Mouse (Mus musculus) sigmoid colon, adult 10 weeks (tissue): ENCODE measurements around the gene Mcm3. TPM values are rescaled to one million over a fixed set of nuclear protein-coding genes. Genes with fewer than 3 reads are reported as not detected.

ENCODE experiments used
- polyA plus RNA-seq: library from polyadenylated mRNA; stranded (reverse); fragments of 350-450 nt; fragmentation: Illumina TruSeq; extraction: RNeasy Lipid Tissue Mini Kit (QIAGEN cat#74804); gene quantifications from one replicate; pipeline ENCODE4 v1.2.3, GENCODE M21; 2014; ENCODE audit warnings: low read depth, low replicate concordance

Gene Mcm3
- 2.7 TPM for polyA plus RNA-seq

DNA sequence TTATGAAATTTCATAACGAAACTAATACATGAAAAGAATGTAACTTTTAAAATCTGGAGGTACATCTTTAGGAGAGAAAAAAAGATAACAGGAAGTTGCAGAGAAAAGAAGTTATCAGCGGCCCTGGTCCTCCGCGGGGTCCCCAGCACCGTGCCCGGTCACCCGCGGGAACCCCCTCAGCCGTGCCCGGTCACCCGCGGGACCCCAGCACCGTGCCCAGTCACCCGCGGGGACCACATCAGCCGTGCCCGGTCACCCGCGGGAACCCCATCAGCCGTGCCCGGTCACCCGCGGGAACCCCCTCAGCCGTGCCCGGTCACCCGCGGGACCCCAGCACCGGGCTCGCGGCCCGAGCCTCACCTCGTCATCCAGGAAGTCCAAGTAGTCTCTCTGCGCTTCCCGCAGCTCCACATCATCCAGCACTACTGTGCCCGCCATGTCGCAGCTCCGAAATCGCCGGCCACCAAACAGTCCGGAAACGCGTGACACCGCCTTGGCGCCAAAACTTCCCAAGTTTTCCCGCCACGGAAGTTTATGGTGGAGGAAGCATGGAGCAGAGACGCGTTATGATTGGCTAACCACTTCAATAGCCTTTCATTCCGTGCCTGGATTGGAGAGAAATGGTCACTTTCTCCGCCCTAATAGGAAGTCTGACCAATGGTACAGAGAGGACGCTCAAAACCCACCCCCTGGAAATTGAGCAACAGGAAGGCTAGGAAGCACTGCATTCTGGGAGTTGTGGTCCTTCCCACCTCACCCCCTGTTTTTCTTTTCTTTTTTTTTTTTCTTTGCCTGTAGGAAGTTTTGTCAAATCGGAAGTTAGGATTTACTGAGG is at the start of gene Mcm3:
Gene Mcm3, minus strand, starts transcription at position 542 of the 835 bp plus-strand sequence.

DNA sequence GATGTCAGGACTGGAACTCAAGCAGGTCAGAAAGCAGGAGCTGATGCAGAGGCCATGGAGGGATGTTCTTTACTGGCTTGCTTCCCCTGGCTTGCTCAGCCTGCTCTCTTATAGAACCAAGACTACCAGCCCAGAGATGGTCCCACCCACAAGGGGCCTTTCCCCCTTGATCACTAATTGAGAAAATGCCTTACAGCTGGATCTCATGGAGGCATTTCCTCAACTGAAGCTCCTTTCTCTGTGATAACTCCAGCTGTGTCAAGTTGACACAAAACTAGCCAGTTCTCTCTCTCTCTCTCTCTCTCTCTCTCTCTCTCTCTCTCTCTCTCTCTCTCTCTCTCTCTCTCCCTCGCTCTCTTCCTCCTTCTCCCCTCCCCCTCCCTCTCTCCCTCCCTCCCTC is 29.6 kb downstream of the Mcm3 start, which contains the start of gene Il17f:
Gene Il17f, minus strand, starts transcription at position 101 of the 400 bp plus-strand sequence.

Other genes with a start within 250 kb of the Mcm3 start
- gene Pkhd1, start 202.2 kb downstream of the Mcm3 start, polyA plus RNA-seq = 1.3 TPM
- gene Il17a, start 89.4 kb downstream of the Mcm3 start, polyA plus RNA-seq = not detected
- gene Il17f, start 29.7 kb downstream of the Mcm3 start, polyA plus RNA-seq = 0.38 TPM
- 12.2 TPM for gene Paqr8, start 70.3 kb upstream of the Mcm3 start, polyA plus RNA-seq
- 1.0 TPM for gene Efhc1, start 131.3 kb upstream of the Mcm3 start, polyA plus RNA-seq